Mouse (Mus musculus) kidney, adult 10 weeks (tissue): ENCODE results near the gene Thoc2. TPM values are rescaled to one million over a fixed set of nuclear protein-coding genes. Genes with fewer than 3 reads are reported as not detected.

Source experiments
- polyA plus RNA-seq: library from polyadenylated mRNA; stranded (reverse); fragments of 350-450 nt; fragmentation: Illumina TruSeq; extraction: RNeasy Lipid Tissue Mini Kit (QIAGEN cat#74804); gene quantifications from one replicate; pipeline ENCODE4 v1.2.3, GENCODE M21; 2014; ENCODE audit warnings: low read depth, low replicate concordance

Gene Thoc2
- 90.0 TPM for polyA plus RNA-seq

DNA sequence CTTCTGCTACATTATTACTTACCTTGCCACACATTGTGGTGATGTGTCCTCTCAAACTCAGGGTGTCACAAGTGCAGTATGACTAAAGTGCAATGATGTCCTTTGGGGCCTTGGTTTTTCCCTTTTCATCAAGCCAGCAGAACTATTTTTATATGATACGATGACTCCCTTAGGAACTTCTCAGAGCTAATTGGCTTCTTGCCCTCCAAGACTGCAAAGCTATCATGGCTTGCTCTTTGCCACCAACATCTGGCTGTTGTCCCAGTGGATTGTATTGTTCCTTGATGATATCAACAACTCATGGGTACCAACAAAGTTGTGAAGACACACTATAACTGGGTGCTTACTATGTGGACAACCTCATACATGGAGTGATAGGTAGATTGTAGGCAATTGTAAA is at the start of gene Thoc2:
TSS of gene Thoc2 (minus strand) at position 101 of the 400 bp plus-strand sequence.

Other genes with a start within 250 kb of the Thoc2 start
- gene Xiap, start 139.0 kb upstream of the Thoc2 start, polyA plus RNA-seq: 123 TPM
- gene Stag2, start 228.6 kb upstream of the Thoc2 start, polyA plus RNA-seq: 167 TPM